16 mouse cellular contexts compared by ENCODE assay signal in the genomic region with DNA sequence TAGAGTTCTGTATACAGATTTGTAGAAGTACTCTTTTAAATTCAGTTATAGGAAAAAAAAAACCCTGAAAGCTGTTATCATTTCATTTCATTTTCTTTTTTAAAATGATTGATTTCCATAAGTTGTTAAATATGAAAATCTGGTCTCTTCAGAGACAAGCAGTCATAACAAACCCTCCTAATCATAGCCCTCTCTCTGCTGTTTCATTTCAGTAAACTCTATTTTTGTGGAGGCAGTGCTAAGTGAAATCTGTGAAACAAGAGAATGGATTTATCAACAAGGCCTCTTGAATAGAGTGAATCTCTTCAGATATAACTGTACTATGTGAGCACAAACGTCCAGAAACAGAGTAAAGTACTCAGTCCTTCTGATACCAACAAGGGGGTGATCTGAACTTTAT.
"Had no signal": no experiment of that assay in that cellular context is flagged by ENCODE, and none has a peak within 500 bp of the region (broad histone marks: within the 10 kb centered on the region; RNA-seq: fewer than 3 reads in every experiment).

No protein-coding gene starts in this region.

- H3K9ac ChIP-seq: lung, embryonic 14.5 days; midbrain, embryonic 13.5 days; midbrain, embryonic 15.5 days; neural tube, embryonic 12.5 days had no signal

- H3K27ac ChIP-seq: macrophage; midbrain, embryonic 13.5 days; midbrain, embryonic 15.5 days; neural tube, embryonic 12.5 days had no signal

- H3K4me3 ChIP-seq: megakaryocyte, embryonic 14.5 days; midbrain, embryonic 13.5 days; midbrain, embryonic 15.5 days; neural tube, embryonic 12.5 days had no signal

- ATAC-seq: midbrain, embryonic 13.5 days; midbrain, embryonic 15.5 days had no signal

- H3K4me1 ChIP-seq: megakaryocyte, embryonic 14.5 days; midbrain, embryonic 13.5 days; midbrain, embryonic 15.5 days; neural tube, embryonic 12.5 days had no signal

- H3K36me3 ChIP-seq: midbrain, embryonic 13.5 days; midbrain, embryonic 15.5 days; neural tube, embryonic 12.5 days had no signal

- DNase-seq: lung, adult 18-20 months; lung, embryonic 14.5 days; lung, postnatal 14 days; lung, postnatal 36 days; right cerebral cortex, postnatal 25 days; right cerebral cortex, postnatal 4 days; spleen, adult 18-20 months; thymus, adult 2 months; thymus, postnatal 25 days; thymus, postnatal 4 days had no signal

- H3K4me2 ChIP-seq: lung, embryonic 14.5 days; midbrain, embryonic 11.5 days; midbrain, embryonic 13.5 days; midbrain, embryonic 15.5 days; neural tube, embryonic 12.5 days had no signal

- H3K9me3 ChIP-seq: megakaryocyte, embryonic 14.5 days; midbrain, embryonic 13.5 days; midbrain, embryonic 15.5 days; neural tube, embryonic 12.5 days had no signal

- H3K27me3 ChIP-seq: megakaryocyte, embryonic 14.5 days; midbrain, embryonic 13.5 days; midbrain, embryonic 15.5 days; neural tube, embryonic 12.5 days had no signal
